Mouse (Mus musculus): ENCODE measurements around the gene Polr3gl. TPM values are rescaled to one million over a fixed set of nuclear protein-coding genes. Genes with fewer than 3 reads are reported as not detected.
"Not testable (repeated sequence)": the region's sequence is repeated elsewhere in the genome, so short reads cannot be mapped to it uniquely, and the experiment has no call there.

Polr3gl gene
- polyA plus RNA-seq (2017; shearing (Covaris generic)), result 10 to 100 TPM; 25.1 to 35.6 TPM

GRCm38 (mm10) chr3:96593790-96594560 lies at the start of gene Polr3gl:
Gene Polr3gl, minus strand, starts transcription at chr3:96594181.
- peak; percentile 92 for ATAC-seq

- ATAC-seq, result no peak
These were observed 45.2 kb upstream of the Polr3gl start for GRCm38 (mm10) chr3:96639219-96639618.

- no peak for ATAC-seq
These were observed 42.5 kb upstream of the Polr3gl start for GRCm38 (mm10) chr3:96636448-96636847.

DNA sequence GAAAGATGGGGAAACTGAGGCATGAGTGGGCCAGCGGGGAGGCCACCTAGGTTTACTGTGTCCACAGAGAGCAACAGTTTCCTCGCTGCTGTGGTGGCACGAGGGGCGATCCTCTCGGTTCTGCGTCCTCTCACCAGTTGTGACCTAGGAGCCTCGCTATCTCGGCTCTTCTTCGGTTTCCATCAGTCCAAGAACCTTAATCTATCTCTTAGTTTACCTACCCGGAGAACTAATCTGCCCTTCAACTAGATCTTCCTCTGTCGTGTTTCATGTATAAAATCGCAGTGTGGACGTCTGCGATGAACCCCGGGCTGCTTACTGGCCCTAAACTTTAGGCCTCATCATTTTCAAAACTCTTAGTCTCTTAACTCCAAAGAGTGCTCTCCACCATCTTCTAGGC lies 41.9 kb upstream of the Polr3gl start:
- no peak for ATAC-seq

DNA sequence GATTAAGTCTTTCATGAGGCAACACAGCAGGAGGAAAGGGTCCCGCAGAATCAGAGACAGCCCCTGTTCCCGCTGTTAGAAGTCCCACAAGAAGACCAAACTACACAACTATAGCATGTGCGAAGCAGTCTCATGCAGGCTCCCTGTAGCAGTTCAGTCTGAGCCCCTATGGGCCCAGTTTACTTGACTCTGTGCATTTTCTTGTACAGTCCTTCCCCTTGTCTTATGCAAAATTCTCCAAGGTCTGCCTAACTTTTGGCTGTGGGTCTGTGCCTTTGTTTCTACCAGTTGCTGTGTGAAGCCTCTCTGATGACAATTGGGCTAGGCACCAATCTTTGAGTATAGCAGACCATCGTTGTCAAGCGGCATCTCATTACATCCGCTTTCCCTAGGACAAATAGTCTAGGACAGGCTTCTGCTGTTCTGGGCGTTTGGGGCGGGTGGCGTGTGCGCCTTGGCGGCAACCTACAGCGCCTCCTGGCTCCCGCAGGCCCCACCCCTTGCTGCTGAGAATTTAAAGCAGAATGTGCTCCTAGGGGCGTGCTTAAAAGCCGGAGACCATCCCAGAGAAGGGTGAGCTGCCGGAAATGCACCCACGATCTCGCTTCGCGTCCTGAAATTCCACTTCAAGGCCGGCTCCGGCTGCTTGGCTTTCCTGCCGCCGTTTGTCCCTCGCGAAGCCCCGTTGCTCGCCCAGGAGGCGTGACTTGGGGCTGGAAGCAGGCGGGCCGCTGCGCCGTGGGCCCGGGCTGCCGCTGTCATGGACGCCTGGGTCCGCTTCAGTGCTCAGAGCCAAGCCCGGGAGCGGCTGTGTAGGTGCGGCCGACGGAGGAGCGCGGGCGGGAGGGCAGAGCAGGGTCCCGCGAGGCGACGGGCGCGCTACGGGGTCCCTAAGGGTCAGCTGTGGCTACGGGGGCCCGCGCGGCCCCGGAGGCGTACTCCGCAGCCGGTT lies 41.2 kb upstream of the Polr3gl start, which contains the start of the genes Pex11b and Gm42957:
Gene Pex11b, plus strand, starts transcription at position 449 of the 952 bp plus-strand sequence.
Gene Gm42957, plus strand, starts transcription at position 547 of the 952 bp plus-strand sequence.
- peak; percentile 81 for ATAC-seq

- ATAC-seq, result no peak
These were observed 40.0 kb upstream of the Polr3gl start for GRCm38 (mm10) chr3:96634015-96634414.

DNA sequence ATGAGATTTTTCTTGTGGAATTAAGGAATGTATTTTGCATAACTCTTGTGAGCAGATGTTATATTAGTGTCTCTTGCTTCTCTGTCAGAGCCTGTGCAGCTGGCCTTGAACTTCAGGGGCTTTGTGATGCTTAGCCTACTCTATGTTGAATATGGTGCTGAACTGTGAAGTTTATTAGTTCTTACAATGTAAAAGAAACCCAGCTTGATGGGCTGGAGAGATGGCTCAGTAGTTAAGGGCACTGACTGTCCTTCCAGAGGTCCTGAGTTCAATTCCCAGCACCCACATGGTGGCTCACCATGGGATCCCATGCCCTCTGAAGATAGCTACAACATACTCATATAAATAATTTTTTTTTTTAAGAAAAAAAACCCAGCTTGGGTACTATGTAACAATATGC lies 38.1 kb upstream of the Polr3gl start:
- no peak for ATAC-seq

- ATAC-seq, result peak; percentile 99
These were observed 36.0 kb upstream of the Polr3gl start, which contains the start of gene Rbm8a for GRCm38 (mm10) chr3:96629729-96630600. Gene Rbm8a, plus strand, starts transcription at chr3:96629933.

DNA sequence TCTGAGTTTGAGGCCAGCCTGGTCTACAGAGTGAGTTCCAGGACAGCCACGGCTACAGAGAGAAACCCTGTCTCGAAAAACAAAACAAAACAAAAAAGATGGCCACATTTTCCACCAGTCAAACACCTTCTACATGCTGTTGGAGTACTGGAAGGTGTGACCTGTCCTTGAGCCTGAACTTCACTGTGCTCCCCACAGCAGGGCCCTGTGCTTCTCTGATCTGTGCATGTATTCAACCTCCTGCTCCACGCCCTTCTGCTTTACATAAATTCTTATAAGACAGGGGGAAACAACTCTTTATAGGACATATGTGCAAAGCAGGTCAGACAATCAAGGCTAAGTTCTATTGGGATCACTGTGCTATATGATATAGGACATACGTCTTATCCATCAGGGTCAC lies 29.2 kb upstream of the Polr3gl start:
- no peak for ATAC-seq

GRCm38 (mm10) chr3:96617941-96618340 lies 24.0 kb upstream of the Polr3gl start:
- ATAC-seq, result no peak

DNA sequence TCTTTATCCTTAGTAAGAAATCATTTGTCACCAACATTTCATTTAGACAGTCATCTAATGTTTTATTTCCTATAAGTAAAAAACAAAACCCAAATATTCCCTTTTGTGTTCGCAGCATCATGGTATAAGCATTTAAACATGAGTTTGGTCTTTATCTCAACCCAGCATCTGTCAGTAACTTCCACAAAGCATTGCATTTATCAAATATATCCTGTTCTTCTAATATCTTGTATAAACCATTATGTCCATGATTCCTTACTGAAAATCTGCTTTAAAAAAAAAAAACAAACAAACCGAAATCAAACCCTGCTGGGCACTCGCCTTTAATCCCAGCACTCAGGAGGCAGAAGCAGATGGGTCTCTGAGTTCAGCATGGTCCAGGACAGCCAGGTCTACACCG lies 12.6 kb upstream of the Polr3gl start:
- ATAC-seq, result no peak

- not testable (repeated sequence) for ATAC-seq
These were observed 12.0 kb upstream of the Polr3gl start for GRCm38 (mm10) chr3:96606007-96606406.

DNA sequence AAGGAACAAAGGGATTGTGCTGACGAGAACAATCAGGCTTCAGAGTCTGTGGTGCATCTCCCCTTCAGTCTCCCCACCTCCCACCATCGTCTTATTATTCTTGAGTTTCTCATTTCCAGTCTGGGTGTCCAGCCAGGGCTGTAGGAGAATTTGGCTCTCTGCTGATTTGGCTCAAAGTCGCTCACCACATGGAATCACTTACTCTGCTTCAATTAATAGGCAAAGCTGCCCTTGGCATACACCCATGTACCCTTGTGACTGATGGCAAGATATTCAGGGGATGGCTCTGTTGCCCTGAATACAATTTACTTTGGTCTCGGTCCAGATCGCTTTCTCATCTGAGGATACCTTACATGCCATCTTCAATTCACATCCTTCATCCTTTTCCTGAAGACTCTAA lies 9.3 kb upstream of the Polr3gl start:
- ATAC-seq, result no peak

DNA sequence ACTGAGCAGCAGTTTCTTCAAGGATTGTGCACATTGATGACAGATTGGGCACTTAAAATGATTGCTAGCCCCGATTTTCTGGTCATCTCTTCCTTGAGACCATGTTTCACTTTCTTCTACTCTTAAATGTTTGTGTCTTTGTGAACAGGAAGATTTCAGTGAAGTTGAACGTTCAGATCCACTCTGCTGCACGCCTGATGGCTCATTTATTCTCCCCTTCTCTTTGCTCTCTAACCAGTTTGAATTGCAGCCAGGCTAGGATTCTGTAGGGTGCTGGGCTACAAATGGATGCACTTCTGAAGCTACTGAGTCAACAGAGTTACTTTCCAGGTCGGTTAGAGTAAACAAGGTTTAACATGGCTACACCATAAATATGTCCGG lies 8.7 kb upstream of the Polr3gl start:
- ATAC-seq, result no peak

DNA sequence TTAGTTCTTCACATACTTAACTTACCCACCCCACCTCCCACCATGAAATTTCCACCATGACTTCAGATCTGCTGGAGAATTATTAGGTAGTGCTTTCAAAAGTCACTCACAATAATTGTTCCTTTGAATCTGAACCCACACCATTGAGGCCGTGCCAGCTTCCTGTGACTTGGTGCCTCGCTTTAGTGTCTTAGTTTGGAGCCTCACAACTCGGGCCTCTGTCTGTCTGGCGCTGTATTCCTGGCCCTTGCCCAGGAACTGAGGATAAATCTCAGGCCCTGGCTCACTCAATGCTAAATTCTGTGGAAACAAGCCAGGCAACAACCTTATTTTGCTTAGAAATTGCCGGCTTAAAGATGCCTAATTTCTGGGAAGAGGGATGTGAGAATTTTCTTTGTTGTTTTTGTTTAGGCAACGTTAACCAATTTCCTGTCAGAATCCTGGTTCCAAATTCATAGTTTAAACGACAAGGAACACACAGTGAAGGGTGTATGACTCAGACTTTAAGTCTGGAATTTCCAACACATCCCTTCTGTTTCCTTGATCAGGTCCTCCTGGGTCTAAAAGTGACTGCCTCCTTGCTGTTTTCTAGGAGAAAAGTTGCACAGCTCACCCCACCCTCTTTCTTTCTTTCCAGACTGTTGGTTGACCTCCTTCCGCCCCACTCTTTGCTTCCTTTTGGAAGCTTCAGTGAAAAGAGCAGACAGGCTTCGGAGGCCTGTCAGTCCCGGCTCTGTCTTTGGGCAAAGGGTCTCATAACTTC lies 8.1 kb upstream of the Polr3gl start:
- no peak for ATAC-seq

DNA sequence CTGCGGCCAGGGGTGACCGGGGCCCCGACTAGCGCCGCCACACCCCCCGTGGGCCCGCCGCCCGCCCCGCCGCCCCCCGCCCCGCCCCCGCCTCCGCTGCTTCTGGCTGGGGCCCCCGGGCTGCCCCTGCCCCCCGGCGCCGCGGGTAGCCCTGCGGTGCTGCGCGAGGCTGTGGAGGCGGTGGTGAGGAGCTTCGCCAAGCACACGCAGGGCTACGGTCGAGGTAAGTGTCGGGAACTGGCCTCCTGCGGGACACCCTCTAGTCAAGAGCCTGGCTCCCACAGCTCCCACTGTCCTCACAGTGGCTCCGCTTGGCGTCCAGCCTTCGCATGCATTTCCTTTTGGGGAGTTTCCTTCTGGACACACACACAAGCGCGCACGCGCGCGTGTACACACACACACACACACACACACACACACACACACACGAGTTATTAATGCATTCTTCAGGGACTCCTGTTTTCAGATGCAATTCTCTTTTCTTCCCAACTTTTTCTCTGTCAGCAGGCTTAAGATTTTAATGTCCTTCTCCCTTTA lies 7.3 kb upstream of the Polr3gl start:
- no peak for ATAC-seq

DNA sequence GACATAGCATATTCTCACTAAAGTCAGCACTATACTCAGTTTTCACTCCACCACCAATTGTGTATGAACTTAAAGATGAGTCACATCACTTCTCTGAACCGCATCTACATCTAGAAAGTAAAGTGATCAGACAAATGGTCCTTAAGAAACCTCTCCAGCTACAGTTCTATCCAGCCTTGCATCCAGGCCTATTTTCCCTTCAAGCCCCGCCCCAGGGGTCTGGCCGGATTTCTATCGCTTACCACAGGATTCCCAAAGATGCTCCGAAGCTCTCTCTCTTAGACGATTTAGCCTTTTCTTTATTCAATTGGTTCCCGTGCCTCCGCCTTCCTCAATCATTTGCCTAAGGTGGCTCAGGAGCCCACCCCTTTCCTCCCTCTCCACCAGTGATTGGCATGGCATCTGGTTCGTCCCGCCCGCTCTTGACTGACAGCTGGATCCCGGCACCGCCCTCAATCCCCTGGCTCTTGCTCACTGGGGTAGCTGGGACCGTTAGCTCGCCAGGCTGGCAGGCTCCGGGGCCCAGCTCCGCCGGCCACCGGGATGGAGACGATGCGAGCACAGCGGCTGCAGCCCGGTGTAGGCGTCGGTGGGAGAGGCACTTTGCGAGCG lies 6.8 kb upstream of the Polr3gl start, which contains the start of gene Lix1l:
Gene Lix1l, plus strand, starts transcription at position 511 of the 612 bp plus-strand sequence.
- peak; percentile 94 for ATAC-seq

DNA sequence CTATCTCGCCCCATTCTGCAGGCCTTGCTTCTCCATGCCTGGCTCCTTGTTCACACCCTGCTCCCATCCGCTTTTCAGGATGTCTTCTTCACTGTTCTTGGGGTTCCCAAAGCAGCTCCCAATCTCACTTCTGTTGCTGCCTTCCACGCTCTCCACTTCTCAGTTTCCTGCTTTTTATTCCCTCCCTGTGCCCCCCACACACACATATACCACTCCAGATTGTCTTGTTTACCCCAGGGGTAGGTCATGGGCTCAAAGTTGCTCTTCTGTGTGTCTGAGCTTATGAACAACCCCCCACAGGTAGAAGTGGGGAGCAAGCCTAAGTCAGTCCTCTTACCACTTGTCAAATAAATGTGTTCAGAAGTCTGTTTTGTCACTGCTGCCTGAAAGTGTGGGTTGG lies 5.4 kb upstream of the Polr3gl start:
- ATAC-seq, result no peak

- ATAC-seq, result no peak
These were observed 5.0 kb upstream of the Polr3gl start for GRCm38 (mm10) chr3:96599069-96599393.

GRCm38 (mm10) chr3:96598156-96599068 lies 4.4 kb upstream of the Polr3gl start:
- no peak for ATAC-seq

Measured in activated CD4-positive, CD25-positive, alpha-beta regulatory T cell, adult 4 months (primary cell).